Mouse (Mus musculus) embryonic facial prominence, embryonic 14.5 days (tissue): ENCODE measurements at regions not wholly inside any gene's neighbourhood (a gene's known extent, or its start where the extent isn't known, plus 50 kb on each side); places are given as distances from the start of the nearest gene placed in this dataset.
A peak's percentile ranks its signal among the peaks of the same experiment; 100 is the strongest.

Experiments
- ATAC-seq: fragments of 200-750 bp; cut with Nextera tagmentation; 2 replicates; pipeline ENCODE4 v1.8.0; 2017; ENCODE audit warnings: low read depth, moderate number of reproducible peaks, moderate TSS enrichment
- DNase-seq: peaks from one replicate; pipeline ENCODE4 v3.0.0-alpha.2; 2015; ENCODE audit warnings: low spot score
- H3K27ac ChIP-seq: fragments of 300-500 bp; sonication (generic); replicated peaks from 2 replicates; pipeline ENCODE4 v1.5.1; 2014; ENCODE audit warnings: low read depth, mild to moderate bottlenecking, low read length, moderate library complexity
- H3K27me3 ChIP-seq: fragments of 300-500 bp; sonication (generic); replicated peaks from 2 replicates; pipeline ENCODE4 v1.6.1; 2014; ENCODE audit warnings: low read length; ENCODE audit not compliant: control insufficient read depth, insufficient read depth
- H3K36me3 ChIP-seq: fragments of 300-500 bp; sonication (generic); 2 replicates; pipeline ENCODE4 v1.6.1; 2014; ENCODE audit warnings: low read length, mixed read lengths; ENCODE audit not compliant: control insufficient read depth, insufficient read depth
- H3K4me1 ChIP-seq: fragments of 300-500 bp; sonication (generic); 2 replicates; pipeline ENCODE4 v1.6.1; 2014; ENCODE audit warnings: antibody characterized with exemption, low read length; ENCODE audit not compliant: control insufficient read depth, insufficient read depth
- H3K4me2 ChIP-seq: fragments of 300-500 bp; sonication (generic); 2 replicates; pipeline ENCODE4 v1.6.1; 2014; ENCODE audit warnings: low read depth, mild to moderate bottlenecking, low read length, moderate library complexity, mixed read lengths
- H3K4me3 ChIP-seq: fragments of 300-500 bp; sonication (generic); 2 replicates; pipeline ENCODE4 v1.5.1; 2014; ENCODE audit warnings: low read depth, mild to moderate bottlenecking, low read length
- H3K9ac ChIP-seq: fragments of 300-500 bp; sonication (generic); 2 replicates; pipeline ENCODE4 v1.6.1; 2014; ENCODE audit warnings: low read depth, mild to moderate bottlenecking, low read length, moderate library complexity, mixed read lengths
- H3K9me3 ChIP-seq: fragments of 300-500 bp; sonication (generic); 2 replicates; pipeline ENCODE4 v1.6.1; 2016; ENCODE audit warnings: low read length; ENCODE audit not compliant: control insufficient read depth
- WGBS: fragments of 180-500 bp; shearing (Covaris S2); extraction: QIAGEN DNeasy Blood & Tissue Kit; methylation state at CpG from one replicate; pipeline ENCODE4 v1.1.7; 2014; 5-methylcytosine and 5-hydroxymethylcytosine counted together

DNA sequence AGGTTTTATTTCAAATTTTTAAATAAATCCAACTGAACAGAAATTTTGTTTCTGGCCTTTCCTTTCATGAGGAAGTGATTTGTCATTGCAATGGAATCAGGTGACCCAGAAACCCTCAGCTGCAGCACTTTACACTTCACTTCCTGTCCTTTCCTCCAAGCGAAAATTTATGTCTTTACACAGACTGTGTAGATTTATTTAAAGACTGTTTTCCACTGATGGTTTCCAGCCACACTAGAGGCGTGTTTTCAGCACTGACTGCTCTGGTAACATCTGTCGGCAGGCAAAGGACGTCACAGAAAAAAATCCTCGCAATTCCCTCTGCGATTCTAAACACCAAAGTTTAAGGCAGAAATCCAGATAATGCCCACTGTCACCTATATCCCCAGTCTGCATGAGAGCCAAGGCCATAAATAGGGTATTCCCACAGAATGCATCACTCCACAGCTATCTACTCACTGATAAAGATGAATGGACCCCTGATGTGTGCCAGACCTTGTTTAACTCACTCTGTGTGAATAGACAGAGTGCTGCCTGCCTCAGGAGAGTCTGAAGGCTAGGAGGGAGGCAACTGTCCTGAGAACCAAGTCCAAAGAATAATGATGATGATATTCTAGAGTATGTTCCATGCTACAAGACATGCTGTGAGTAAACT is 247.9 kb downstream of the 4930544G11Rik start:
- no peak overlapping the region for H3K4me3 ChIP-seq
- H3K36me3 ChIP-seq, result no peaks in the 10 kb centered on the region
- ATAC-seq, result no peak
- no peak overlapping the region for H3K27ac ChIP-seq
- H3K4me1 ChIP-seq, result 0 out of 2 replicates have a peak, but pooled peaks cover 3% of the 10 kb centered on the region
- DNase-seq, result peak; percentile 63
- 31% methylated on average over 6 of the region's 6 CpGs for WGBS
- no peaks in the 10 kb centered on the region for H3K9me3 ChIP-seq
- no peak overlapping the region for H3K9ac ChIP-seq
- no peaks in the 10 kb centered on the region for H3K27me3 ChIP-seq
- no peak overlapping the region for H3K4me2 ChIP-seq

DNA sequence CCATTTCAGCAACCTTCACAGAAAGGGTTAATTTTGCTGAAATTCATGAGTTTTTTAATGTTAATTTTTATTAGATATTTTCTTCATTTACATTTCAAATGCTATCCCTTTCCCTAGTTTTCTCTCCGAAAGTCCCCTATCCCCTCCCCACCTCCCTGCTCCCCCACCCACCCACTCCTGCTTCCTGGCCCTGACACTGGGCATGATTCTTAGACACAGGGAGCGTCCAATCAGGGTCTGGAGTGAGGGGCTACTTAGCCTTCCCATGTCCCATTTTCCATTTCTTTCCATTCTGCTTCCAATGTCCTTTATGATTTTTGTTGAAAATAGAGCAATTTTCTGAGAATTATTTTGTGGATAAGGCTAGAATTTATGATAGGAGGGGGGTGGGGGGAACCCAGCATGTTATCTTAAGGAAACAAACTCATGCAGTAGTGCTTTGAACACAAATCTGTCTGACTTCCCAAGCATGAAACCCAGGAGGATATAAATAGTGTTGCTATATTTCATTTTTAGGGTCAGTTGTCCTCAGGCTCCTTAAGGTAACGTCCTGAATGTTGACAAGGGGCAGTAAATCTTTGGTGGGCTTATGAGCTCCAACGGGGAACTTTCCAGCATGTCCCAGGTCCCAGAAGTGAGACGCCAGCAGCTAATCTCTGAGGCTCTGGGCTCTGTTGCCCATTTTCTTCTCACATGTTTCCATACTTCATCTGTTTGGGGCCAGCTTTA is 254.0 kb downstream of the 4930544G11Rik start:
- H3K4me1 ChIP-seq, result no peaks in the 10 kb centered on the region
- no peak overlapping the region for H3K9ac ChIP-seq
- H3K27ac ChIP-seq, result no peak overlapping the region
- no peaks in the 10 kb centered on the region for H3K9me3 ChIP-seq
- no peak overlapping the region for H3K4me2 ChIP-seq
- H3K36me3 ChIP-seq, result no peaks in the 10 kb centered on the region
- 74% methylated on average over 5 of the region's 5 CpGs for WGBS
- no peak overlapping the region for H3K4me3 ChIP-seq
- no peaks in the 10 kb centered on the region for H3K27me3 ChIP-seq
- DNase-seq (no peak), ATAC-seq (no peak)

DNA sequence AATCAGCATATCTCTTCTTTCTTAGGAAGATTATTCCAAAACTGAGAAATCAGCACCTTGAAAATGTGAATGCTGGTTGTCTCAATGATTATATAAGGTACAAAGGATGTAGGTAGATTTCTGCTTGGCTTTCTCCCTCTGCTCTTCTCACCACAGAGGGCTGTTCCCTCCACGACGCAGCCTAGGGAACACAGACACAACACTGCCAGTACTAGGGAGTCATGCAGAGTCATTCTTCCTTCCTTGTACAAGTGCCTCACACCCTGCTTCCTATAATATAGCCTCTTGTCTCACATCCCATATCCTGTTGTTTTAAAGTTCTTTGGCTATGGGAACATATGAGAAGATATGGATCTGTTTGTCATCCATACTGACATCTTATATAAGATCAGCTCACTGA is 265.1 kb downstream of the 4930544G11Rik start:
- Histone ChIP-seq H3K27ac (no peak overlapping the region), H3K9ac (no peak overlapping the region), H3K27me3 (no peaks in the 10 kb centered on the region), H3K4me3 (no peak overlapping the region), H3K4me1 (no peaks in the 10 kb centered on the region), H3K4me2 (no peak overlapping the region), H3K9me3 (no peaks in the 10 kb centered on the region), H3K36me3 (no peaks in the 10 kb centered on the region)
- DNase-seq (no peak), ATAC-seq (no peak)
- 66% methylated on average over 2 of the region's 2 CpGs for WGBS

DNA sequence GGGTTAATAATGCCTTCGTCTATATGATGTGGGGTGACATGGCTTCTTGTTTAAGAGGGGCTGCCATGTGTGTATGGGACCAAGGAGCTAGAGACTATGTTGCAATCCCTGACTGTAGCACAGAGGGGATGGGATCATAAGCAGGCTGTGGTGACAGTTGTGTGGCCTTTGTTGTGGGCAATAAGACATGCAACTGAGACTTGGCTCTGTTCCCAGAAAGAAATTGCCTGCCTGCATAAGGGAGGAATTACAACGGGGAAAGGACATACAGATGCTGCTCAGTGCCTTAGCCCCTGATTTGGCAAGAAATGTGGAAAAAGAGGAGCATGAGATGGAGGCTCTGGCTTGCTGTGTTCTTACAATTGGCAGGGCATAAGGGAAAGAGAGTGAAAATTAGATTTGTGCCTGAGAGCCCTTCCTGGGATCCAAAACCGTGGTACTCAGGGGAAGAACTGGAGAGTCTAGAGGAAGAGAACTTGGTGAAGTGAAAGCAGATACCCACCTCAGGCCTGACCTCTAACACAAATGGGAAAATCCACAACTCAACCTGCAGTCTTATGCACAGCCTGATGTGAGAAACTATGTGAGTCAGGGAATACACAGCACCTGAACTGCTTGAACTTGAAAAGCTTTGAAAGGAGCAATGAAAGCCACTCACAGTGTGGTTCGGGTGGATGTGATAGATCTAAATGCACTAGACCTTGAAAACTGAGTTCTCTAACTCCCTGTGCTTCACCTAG is 271.9 kb downstream of the 4930544G11Rik start:
- ATAC-seq (peak; percentile 93), DNase-seq (peak; percentile 95)
- no peaks in the 10 kb centered on the region for H3K36me3 ChIP-seq
- peak overlapping the region; percentile 25 for H3K27ac ChIP-seq
- 33% methylated on average over 4 of the region's 4 CpGs for WGBS
- no peaks in the 10 kb centered on the region for H3K27me3 ChIP-seq
- H3K4me3 ChIP-seq, result no peak overlapping the region
- H3K4me2 ChIP-seq, result no peak overlapping the region
- H3K9ac ChIP-seq, result no peak overlapping the region
- H3K4me1 ChIP-seq, result peaks cover 7% of the 10 kb centered on the region; the same call in 1 of the 2 replicates
- H3K9me3 ChIP-seq, result no peaks in the 10 kb centered on the region

DNA sequence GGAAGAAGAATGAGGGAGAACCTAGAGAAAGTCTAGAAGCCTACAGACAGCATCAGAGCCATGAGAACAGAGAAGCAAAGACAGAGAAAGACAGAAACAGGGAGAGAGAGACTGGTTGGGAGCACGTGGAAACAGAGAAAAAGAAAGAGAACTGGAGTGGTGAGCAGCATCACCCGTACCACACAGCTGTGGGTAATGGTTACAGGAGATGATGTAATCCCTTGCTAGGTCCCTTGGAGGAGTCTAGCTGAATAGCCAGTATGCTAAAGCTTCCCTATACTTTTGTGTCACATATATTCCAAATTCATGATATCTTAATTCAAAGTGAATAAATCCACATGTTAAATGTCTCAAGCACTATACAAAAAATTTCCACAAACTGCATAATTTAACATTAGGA is 284.0 kb downstream of the 4930544G11Rik start:
- no peaks in the 10 kb centered on the region for H3K36me3 ChIP-seq
- no peaks in the 10 kb centered on the region for H3K4me1 ChIP-seq
- no peak overlapping the region for H3K4me2 ChIP-seq
- H3K4me3 ChIP-seq, result no peak overlapping the region
- H3K27ac ChIP-seq, result no peak overlapping the region
- ATAC-seq (no peak), DNase-seq (no peak)
- no peak overlapping the region for H3K9ac ChIP-seq
- no peaks in the 10 kb centered on the region for H3K9me3 ChIP-seq
- no peaks in the 10 kb centered on the region for H3K27me3 ChIP-seq
- 74% methylated on average over 2 of the region's 2 CpGs for WGBS

DNA sequence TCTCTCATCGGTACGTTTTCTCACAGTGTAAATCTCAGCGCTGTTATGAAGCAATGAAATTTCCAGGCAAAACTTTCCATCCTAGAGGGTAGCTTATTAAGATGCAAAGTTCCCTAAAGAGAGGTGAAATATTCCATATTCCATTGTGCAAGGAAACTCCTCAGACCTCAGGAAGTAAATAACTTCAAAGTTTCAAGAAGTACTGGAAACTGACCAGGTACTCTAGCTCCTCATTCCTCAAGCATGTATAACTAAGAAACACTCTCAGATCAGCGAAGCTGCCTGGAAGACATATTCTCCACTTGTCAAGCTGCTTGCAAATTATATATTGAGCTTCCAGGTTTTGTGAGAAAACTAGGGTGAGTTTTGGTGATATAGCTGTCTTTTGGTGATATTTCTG is 279.8 kb upstream of the Mad2l1 start:
- DNase-seq, result no peak
- Histone ChIP-seq H3K36me3 (no peaks in the 10 kb centered on the region), H3K4me2 (no peak overlapping the region), H3K9ac (no peak overlapping the region), H3K9me3 (no peaks in the 10 kb centered on the region), H3K4me3 (no peak overlapping the region), H3K27me3 (no peaks in the 10 kb centered on the region), H3K27ac (no peak overlapping the region), H3K4me1 (no peaks in the 10 kb centered on the region)
- ATAC-seq, result no peak
- WGBS, result 90% methylated on average over 4 of the region's 4 CpGs

DNA sequence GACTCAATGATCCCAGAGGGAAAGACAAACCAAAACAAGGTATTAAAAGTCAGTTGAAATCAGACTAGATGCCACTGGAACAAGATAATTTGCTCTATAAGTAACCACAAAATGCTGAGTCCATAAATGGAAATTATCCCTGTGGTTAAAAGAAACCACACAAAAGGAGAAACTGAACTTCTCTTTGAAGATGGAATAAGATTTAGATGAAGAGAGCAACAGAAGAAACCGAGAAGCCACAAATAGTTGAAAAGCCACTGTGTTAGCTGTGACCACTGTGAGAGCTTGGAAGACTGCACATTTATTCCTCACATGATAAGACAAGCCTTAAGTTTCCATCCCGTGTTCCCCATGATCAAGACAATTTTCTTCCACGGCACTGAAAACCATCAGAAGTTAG is 271.8 kb upstream of the Mad2l1 start:
- Histone ChIP-seq H3K27ac (no peak overlapping the region), H3K4me2 (no peak overlapping the region), H3K4me1 (0 out of 2 replicates have a peak, but pooled peaks cover 5% of the 10 kb centered on the region), H3K9me3 (no peaks in the 10 kb centered on the region), H3K36me3 (no peaks in the 10 kb centered on the region), H3K27me3 (no peaks in the 10 kb centered on the region), H3K4me3 (no peak overlapping the region), H3K9ac (no peak overlapping the region)
- WGBS, result 46% methylated on average over 3 of the region's 3 CpGs
- ATAC-seq, result peak; percentile 66; the same call in 1 of the 2 replicates
- DNase-seq, result peak; percentile 74

DNA sequence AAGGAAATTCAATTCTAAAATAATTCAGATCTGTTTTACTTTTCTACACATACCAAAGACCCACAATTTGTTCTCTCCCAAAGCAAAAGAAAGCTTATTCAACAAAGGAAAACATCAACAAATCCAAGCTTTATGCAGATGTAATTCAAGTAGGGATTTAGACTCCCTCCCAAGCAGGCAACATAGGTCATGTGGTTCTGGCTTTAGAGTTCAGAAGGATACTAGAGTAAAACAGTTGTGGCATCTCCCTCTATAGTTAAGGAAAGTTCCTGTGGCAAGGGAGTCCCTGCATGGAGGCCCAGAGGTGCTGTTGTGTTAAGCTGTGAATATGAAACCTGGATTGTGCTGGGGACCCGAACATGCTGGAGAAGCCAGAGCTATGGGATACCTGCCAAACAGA is 271.3 kb upstream of the Mad2l1 start:
- no peaks in the 10 kb centered on the region for H3K36me3 ChIP-seq
- peak; percentile 83 for ATAC-seq
- H3K27ac ChIP-seq, result no peak overlapping the region
- H3K4me3 ChIP-seq, result no peak overlapping the region
- no peak overlapping the region for H3K4me2 ChIP-seq
- 0 out of 2 replicates have a peak, but pooled peaks cover 5% of the 10 kb centered on the region for H3K4me1 ChIP-seq
- no peak overlapping the region for H3K9ac ChIP-seq
- WGBS, result 52% methylated on average over 1 of the region's 1 CpGs
- peak; percentile 58 for DNase-seq
- H3K27me3 ChIP-seq, result no peaks in the 10 kb centered on the region
- no peaks in the 10 kb centered on the region for H3K9me3 ChIP-seq
